Mouse (Mus musculus) heart, embryonic 11.5 days (tissue): Measurements from ENCODE around the gene Kif22. TPM values are rescaled to one million over a fixed set of nuclear protein-coding genes. Genes with fewer than 3 reads are reported as not detected.

Source experiments
- microRNA-seq: library from miRNA; unstranded; fragments of <30 nt; microRNA quantifications from one replicate; pipeline ENCODE4, GENCODE M21; 2016; ENCODE audit warnings: borderline number of aligned reads
- polyA plus RNA-seq: library from polyadenylated mRNA; unstranded; fragments of >200 nt; fragmentation: Nextera tagmentation; extraction: Ambion mirVana; gene quantifications from 2 replicates; pipeline ENCODE4 v1.2.1, GENCODE M21; 2014

Gene Kif22
- polyA plus RNA-seq, 1 experiment from 2014 or later = 103 TPM

Small RNA genes lying within 50 kb of the gene (microRNA-seq; reads per million reads assigned to microRNA genes)
- not detected for gene Gm44343

Other genes starting within 250 kb of the Kif22 start
- gene Ppp4c, start 250.0 kb downstream of the Kif22 start, polyA plus RNA-seq = 204 and 213 TPM in 2 replicates
- gene Fam57b, start 244.8 kb downstream of the Kif22 start, polyA plus RNA-seq = 0.40 and 0.41 TPM in 2 replicates
- not detected in 2 replicates for gene 4930451I11Rik, start 210.8 kb downstream of the Kif22 start, polyA plus RNA-seq
- gene Doc2a, start 195.1 kb downstream of the Kif22 start, polyA plus RNA-seq = 0.17 and 0.96 TPM in 2 replicates
- 15.5 and 17.0 TPM in 2 replicates for gene Hirip3, start 180.5 kb downstream of the Kif22 start, polyA plus RNA-seq
- 69.8 and 76.1 TPM in 2 replicates for gene Ino80e, start 180.1 kb downstream of the Kif22 start, polyA plus RNA-seq
- gene Taok2, start 157.8 kb downstream of the Kif22 start, polyA plus RNA-seq = 19.4 and 25.9 TPM in 2 replicates
- 13.5 and 18.3 TPM in 2 replicates for gene Tmem219, start 119.6 kb downstream of the Kif22 start, polyA plus RNA-seq
- 11.5 and 12.6 TPM in 2 replicates for gene Kctd13, start 113.6 kb downstream of the Kif22 start, polyA plus RNA-seq
- 0.23 TPM in 1 of 2 replicates, not detected in the other for gene Asphd1, start 92.9 kb downstream of the Kif22 start, polyA plus RNA-seq
- 0.20 and 0.31 TPM in 2 replicates for gene Sez6l2, start 91.9 kb downstream of the Kif22 start, polyA plus RNA-seq
- 62.8 and 63.0 TPM in 2 replicates for gene Cdipt, start 66.6 kb downstream of the Kif22 start, polyA plus RNA-seq
- gene Cdiptos, start 66.4 kb downstream of the Kif22 start, polyA plus RNA-seq = 1.1 and 1.2 TPM in 2 replicates
- gene Mvp, start 27.9 kb downstream of the Kif22 start, polyA plus RNA-seq = 8.2 and 8.5 TPM in 2 replicates
- gene Pagr1b, start 26.0 kb downstream of the Kif22 start, polyA plus RNA-seq = not detected in 2 replicates
- 50.9 and 53.2 TPM in 2 replicates for gene Pagr1a, start 25.1 kb downstream of the Kif22 start, polyA plus RNA-seq
- 36.6 and 40.9 TPM in 2 replicates for gene Gm42742, start 21.4 kb downstream of the Kif22 start, polyA plus RNA-seq
- 4.5 and 5.0 TPM in 2 replicates for gene Prrt2, start 21.3 kb downstream of the Kif22 start, polyA plus RNA-seq
- gene Maz, start 15.4 kb downstream of the Kif22 start, polyA plus RNA-seq = 38.6 and 44.1 TPM in 2 replicates
- gene Zg16, start 44.9 kb upstream of the Kif22 start, polyA plus RNA-seq = not detected in 2 replicates
- 0.92 and 0.96 TPM in 2 replicates for gene AI467606, start 48.9 kb upstream of the Kif22 start, polyA plus RNA-seq
- 6.2 and 6.6 TPM in 2 replicates for gene Qprt, start 79.8 kb upstream of the Kif22 start, polyA plus RNA-seq
- 0.32 and 0.39 TPM in 2 replicates for gene Spn, start 95.4 kb upstream of the Kif22 start, polyA plus RNA-seq
- gene Cd2bp2, start 153.6 kb upstream of the Kif22 start, polyA plus RNA-seq = 41.7 and 41.8 TPM in 2 replicates
- 17.5 and 23.7 TPM in 2 replicates for gene Tbc1d10b, start 166.0 kb upstream of the Kif22 start, polyA plus RNA-seq
- gene Mylpf, start 166.4 kb upstream of the Kif22 start, polyA plus RNA-seq = 27.8 and 37.5 TPM in 2 replicates
- gene Zfp553, start 190.6 kb upstream of the Kif22 start, polyA plus RNA-seq = 12.3 and 14.6 TPM in 2 replicates
- gene Sept1, start 190.7 kb upstream of the Kif22 start, polyA plus RNA-seq = 19.8 and 23.1 TPM in 2 replicates
- 35.6 and 39.7 TPM in 2 replicates for gene Zfp771, start 201.8 kb upstream of the Kif22 start, polyA plus RNA-seq
- 184 and 197 TPM in 2 replicates for gene Dctpp1, start 218.2 kb upstream of the Kif22 start, polyA plus RNA-seq
- gene Sephs2, start 231.6 kb upstream of the Kif22 start, polyA plus RNA-seq = 80.8 and 87.8 TPM in 2 replicates